Mouse (Mus musculus) bone marrow macrophage, adult 2 months (primary cell): ENCODE data around the gene BC048507.

Experiments
- CTCF ChIP-seq: IDR thresholded peaks from 2 replicates; pipeline ENCODE4 v1.5.1; 2012; ENCODE audit warnings: low read depth, mild to moderate bottlenecking, low read length, moderate library complexity
- POLR2A ChIP-seq: IDR thresholded peaks from 2 replicates; pipeline ENCODE4 v1.6.1; 2012; ENCODE audit warnings: mild to moderate bottlenecking, low read depth, low read length, borderline replicate concordance

GRCm38 (mm10) chr13:67844119-67844852 lies 18.8 kb upstream of the BC048507 start:
- no peak for TF ChIP-seq POLR2A
- no peak for TF ChIP-seq CTCF
